Mouse (Mus musculus) neural tube, embryonic 10.5 days (tissue): ENCODE data around the gene Mapk11.

Source experiments
- DNase-seq: peaks from one replicate; pipeline ENCODE4 v3.0.0-alpha.2; 2017; ENCODE audit warnings: low spot score; ENCODE audit errors: extremely low spot score

Mapk11 gene

DNA sequence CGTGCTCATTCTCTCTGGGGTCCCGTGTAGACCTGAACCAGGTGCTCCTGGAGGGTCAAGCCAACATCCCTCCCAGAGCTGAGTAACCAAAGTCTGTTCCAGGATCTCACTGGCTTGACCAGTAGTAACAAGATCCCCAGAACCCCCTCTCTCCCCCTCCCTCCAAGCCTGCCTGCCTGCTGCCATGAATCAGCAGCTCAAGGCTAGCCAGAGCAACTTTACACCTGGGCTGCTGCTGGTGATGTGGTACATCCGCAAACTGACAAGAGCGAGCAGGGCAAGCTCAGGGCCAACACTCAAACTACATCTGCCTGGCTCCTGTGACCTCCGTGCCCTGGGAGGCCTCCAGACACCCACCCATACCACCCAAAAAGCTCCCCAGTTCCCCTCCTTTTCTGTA, 8.0 kb downstream of the Mapk11 start:
- no peak for DNase-seq

DNA sequence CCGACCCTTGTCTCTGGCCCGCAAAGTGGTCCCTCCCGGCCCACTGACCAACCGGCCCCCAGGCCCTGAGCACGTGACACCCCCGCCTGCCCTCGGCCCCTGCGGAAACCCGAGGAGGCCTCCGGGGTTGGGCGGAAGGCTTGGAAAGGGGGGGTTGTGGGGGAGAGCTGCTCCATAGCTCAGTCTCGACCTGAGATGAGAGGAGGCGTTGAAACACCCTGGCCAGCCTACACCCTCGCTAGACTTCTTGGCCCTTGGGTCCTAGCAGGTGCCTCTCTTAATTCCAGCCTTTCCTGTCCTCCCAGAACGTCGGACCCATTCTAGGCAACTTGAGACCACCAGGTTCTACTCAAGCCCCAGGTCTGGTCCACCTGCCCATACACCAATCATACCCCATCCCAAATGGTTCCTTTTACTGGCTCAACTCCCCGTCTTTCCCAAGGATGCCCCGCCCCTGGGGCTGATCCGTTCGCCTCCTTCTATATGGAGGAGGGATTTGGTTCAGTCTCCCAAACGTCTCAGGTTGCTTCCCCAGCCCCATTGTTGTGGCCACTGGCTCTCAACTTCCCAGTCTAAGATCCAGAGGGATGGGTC, 8.7 kb downstream of the Mapk11 start, which contains the start of gene Mapk12:
TSS of gene Mapk12 (minus strand) at position 45 of the 594 bp plus-strand sequence.
- peak; percentile 71 for DNase-seq

DNA sequence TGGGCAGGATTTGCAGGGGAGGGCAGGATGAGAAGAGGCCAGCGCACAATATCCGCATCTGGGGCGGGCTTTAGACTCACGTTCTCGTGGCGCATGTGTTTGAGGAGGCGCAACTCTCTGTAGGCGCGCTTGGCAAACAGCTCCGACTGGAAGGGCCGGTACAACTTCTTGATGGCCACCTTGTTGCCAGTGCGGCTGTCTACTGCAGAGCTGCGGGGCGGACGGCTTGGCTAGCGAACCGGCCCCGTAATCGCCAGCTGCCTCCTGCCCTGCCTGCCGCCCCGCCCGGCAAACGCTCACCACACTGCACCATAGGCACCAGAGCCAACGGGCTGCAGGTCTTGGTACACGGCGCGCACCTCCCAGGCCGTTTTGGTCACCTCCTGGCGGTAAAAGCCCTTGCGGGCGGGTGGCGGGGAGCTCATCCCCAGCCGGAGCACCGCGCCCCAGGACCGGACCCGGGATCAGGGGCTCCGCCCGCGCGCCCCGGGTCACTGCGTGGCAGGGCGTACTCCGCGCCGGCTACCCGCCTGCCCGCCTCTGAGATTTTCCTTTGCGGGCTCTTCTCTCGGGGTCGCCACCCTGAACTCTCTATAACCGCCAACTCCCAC, 9.3 kb downstream of the Mapk11 start:
- DNase-seq = peak; percentile 58

DNA sequence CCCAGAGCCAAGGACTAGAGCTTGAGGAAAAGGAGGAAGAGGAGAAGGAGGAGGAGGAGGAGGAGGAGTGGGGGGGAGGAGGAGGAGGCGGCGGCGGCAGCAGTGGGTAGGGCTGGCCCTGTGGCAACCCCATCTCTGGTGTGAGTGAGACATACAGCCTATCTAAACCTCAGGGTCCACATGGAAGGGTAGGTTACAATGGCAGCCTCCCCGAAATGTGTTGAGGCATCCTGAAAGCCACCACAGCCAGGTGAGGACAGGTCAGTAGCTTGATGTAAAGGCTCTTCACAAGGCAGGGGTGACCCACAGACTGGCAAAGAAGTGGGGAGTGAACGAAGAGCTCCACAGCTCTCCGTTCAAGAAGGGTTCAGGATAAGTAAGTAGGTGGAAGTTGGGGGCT, 10.9 kb downstream of the Mapk11 start:
- DNase-seq = no peak

GRCm38 (mm10) chr15:89138046-89138405, 11.4 kb downstream of the Mapk11 start:
- no peak for DNase-seq

- DNase-seq = no peak
Measured at GRCm38 (mm10) chr15:89137378-89138045, 11.9 kb downstream of the Mapk11 start.

DNA sequence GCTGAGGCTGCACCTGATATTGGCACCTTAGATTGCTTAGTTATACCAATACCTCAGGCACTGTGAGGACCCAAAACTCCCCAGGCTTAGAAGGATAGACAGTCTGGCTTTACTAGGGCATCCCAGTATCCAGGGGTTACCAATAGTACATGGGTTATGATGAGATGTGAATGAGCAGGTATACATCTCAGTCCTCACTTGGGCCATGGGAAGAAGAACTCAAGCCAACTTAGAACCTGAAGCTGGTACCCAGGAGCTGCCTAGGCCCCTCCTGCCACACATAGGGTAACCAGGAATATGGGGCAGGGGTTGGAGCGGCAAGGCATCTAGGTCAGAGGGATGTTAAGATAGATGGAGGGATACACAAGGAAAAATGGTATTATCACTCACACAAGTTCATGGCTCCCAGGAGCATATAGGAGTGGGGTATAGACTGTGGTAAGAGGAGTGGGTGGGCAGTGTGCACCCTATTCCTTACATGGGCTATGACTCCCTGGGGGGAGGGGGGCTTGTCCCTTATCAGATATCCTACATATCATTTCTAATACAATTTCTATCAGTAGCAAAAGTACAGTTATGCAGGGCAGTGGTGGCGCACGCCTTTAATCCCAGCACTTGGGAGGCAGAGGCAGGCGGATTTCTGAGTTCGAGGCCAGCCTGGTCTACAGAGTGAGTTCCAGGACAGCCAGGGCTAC, 12.8 kb downstream of the Mapk11 start:
- DNase-seq = no peak

- no peak for DNase-seq
Measured at GRCm38 (mm10) chr15:89131316-89131715, 18.1 kb downstream of the Mapk11 start.

DNA sequence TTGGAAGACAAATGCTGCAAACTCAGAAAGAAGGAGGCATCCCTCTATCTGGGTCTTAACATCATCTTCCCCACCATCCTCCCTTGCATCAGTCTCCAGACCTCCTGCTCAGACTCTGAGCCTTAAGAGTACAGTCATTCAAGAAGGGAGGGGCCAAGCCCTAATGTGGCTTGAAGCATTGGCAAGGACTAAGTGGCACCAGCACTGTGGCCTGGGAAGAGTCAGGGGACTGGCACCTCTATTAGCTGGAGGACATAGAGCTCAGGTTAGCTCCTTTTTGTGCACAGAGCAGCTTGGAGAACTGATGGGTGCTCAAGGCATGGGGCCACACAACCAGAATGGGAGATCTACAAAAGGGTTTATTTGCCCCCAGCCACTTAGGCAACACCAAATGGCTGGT, 19.2 kb downstream of the Mapk11 start:
- DNase-seq = no peak

DNA sequence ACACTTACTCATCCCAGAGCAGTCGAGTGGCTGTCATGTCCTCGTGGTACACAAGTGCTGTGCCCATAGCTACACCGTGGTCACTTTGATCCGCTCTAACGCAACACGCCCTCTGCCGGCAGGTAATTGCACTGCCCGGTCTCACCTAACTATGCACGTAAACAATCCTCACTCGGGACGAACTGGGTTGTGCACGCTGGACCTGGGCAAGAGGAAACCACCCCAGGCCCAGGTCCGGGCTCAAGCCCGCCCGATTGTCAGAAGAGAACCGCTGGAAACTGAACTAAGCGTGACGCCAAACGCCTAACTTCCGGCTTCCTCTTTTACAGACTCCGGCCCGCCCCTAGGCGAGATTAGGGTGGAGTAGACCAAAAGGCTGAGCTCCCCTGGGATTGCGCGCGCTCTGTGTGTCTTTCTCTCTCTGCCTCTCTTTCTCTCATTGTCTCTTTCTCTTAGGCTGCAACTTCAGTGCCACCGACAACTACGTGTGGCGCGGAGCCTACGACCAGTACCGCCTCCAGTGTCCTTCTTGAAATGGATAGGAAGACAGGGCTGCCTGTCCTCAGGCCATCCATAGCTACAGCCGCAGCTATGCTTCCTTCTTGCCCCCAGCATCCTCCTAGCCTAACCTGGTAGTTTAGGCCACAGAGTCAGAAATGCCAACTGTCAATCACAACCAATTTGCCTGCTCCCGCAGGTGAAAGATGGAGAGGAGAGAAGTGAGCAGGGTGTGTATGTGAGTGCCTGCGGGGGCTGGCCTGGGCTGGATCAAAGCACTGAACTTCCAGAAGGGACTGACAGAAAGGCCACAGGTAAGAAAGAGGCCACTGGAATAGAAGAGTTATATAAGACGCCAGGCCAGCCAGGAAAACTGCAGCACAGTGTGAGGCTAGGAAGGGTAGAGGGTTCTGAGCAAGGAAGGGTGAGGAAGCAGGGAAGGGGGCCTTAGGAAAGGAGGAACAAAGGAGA, 20.8 kb downstream of the Mapk11 start, which contains the start of gene Hdac10:
TSS of gene Hdac10 (minus strand) at position 319 of the 969 bp plus-strand sequence.
- peak; percentile 88 for DNase-seq

DNA sequence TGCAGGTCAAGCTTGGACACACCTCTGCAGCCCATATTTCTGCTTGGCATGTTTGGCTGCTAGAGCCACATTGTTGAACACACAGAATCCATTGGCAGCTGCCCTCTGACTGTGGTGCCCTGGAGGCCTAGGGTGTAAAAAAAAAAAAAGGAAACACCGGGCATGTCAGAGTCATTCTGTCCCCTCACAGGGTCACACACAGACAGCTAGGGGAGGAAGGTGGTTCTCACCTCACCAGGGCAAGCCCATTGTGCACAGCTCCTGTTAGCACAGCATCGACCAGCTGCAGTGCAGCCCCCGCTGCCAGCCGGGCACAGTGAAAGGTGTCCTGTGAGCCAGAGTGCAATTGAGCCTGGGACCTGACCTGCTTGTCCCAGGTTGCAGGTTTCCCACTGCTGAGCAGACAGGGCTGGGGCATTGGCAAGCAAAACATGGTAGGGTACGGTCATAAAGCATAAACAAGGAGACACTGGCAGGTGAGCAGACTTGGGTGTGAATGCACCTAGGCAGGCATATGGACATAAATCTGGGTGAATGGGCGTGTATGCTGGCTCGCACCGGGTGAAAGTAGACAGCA, 22.0 kb downstream of the Mapk11 start:
- DNase-seq = no peak

GRCm38 (mm10) chr15:89126622-89127021, 22.8 kb downstream of the Mapk11 start:
- no peak for DNase-seq

GRCm38 (mm10) chr15:89125351-89125750, 24.1 kb downstream of the Mapk11 start:
- no peak for DNase-seq

DNA sequence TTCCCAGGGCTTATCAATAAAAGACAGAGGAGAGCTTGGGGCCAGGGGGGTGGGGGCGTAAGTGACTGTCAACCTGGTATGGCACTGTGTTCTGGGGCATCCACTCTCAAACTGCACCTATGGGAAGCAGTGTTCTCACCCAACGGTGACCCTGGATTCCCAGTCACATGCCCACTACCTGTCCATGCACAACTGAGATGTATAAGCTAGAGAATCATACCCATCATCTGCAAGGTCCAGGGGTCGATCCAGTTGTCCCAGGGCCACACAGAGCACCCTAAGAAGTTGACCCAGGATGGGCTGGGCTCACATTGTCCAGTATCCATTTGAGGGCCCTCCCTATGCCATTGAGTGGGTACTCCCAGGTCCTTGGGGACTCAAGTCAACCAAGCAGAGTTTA, 25.1 kb downstream of the Mapk11 start:
- no peak for DNase-seq

DNA sequence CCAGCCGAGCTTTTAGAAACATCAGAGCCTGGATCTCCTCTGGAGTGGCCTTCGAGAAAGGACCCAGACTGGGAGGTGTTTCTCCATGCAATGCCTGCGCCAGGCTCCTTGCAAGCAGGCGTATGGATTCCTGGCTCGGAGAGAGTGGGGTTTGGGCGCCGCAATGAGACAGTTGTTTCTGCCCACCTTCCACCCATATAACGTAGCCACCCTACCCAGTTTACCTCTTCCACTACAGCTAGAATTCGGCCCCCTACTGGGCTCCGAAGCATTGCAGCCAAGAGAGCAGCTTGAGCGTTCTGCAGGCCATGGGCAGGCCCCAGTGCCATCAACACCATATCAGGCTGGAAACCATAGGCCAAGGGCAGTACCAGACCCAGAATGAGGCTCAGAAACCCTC, 25.8 kb downstream of the Mapk11 start:
- peak; percentile 36 for DNase-seq

DNA sequence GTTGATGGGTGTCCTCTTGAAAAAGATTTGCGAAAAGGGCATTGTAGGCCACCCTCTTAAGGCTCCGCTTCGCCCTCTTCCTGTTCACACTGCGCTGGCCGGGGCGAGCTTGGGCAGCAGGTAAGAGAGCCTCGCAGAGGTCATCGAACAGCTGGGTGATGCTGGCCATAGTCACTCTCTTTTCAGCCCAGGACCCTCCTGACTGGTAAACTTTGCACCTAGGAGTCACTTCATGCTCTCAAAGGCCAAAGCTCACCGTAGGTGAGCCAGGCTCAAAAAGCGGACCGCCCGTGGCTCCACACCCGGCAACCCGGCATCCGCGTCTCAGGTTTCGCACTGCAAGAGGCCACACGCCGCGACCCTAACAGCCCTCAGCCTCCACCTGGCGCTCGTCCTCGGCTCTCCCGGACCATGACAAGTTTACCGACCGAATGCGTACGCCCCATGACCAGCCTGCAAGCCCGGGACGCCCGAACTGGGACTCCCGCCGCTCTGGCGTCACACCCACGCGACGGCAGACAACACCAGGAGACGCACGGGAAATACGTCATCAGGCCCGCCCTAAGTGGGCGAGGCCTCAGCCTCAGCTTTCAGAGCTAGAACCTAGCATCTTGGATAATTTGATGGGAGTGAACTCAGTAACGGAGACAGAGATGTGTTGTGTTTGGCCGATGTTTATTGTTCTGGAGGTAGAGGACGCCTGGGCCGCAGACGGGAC, 26.6 kb downstream of the Mapk11 start, which contains the start of gene Tubgcp6:
TSS of gene Tubgcp6 (minus strand) at position 464 of the 718 bp plus-strand sequence.
- DNase-seq = peak; percentile 95

DNA sequence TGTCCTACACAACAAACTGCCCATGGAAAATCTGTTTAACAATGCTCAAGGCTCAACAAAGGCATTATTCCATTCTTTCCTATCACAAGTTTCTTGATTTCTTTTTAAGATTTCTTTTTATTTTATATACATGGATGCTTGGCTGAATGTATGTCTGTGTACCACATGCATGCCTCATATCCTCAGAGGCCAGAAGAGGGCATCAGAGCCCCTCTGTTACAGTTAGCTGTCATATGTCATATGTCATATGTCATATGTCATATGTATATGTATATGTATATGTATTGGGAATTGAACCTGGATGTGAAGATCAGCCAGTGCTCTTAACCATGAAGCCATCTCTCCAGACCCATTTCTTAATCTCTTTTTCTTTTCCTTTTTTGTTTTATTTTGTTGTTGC, 31.4 kb downstream of the Mapk11 start:
- DNase-seq = no peak

DNA sequence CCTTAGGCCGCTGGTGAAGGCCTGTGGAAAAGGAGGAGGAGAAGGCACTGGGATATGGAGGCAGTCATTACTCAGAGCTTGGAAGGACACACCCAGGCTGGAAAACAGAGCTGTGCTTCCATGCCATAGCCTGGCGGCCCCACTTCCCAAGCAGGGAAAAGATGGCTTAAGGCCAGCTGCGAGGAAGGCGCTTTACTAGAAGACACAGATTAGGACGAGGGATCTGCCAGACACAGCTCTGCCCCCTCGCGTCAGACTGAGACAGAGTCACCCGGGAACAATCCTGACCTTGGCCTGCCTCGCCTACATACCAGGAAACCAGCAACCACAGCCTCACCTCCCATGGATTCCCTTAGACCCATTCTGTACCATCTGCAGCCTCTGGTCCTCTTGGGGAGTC, 39.3 kb downstream of the Mapk11 start:
- DNase-seq = no peak

GRCm38 (mm10) chr15:89106976-89107375, 42.5 kb downstream of the Mapk11 start:
- DNase-seq = no peak

GRCm38 (mm10) chr15:89106073-89106472, 43.4 kb downstream of the Mapk11 start:
- DNase-seq = no peak
